Mouse (Mus musculus) myocyte (in vitro differentiated cells): ENCODE results near the gene Ogg1. TPM values are rescaled to one million over a fixed set of nuclear protein-coding genes. Genes with fewer than 3 reads are reported as not detected.

Source experiments
- H3K27me3 ChIP-seq: one replicate; pipeline ENCODE4 v1.6.1; 2011; ENCODE audit not compliant: control insufficient read depth, insufficient read depth, insufficient read length
- H3K36me3 ChIP-seq: one replicate; pipeline ENCODE4 v1.6.1; 2011; ENCODE audit not compliant: control insufficient read depth, insufficient read depth
- H3K4me2 ChIP-seq: one replicate; pipeline ENCODE4 v1.6.1; 2011; ENCODE audit warnings: low read depth, control low read depth
- H3K4me3 ChIP-seq: one replicate; pipeline ENCODE4 v1.5.1; 2011; ENCODE audit warnings: mild to moderate bottlenecking, control low read depth, moderate library complexity
- H3K79me2 ChIP-seq: one replicate; pipeline ENCODE4 v1.6.1; 2011; ENCODE audit not compliant: control insufficient read depth, insufficient read depth
- H3ac ChIP-seq: one replicate; pipeline ENCODE4 v1.6.1; 2011; ENCODE audit not compliant: control insufficient read depth, insufficient read length
- CEBPB ChIP-seq: IDR thresholded peaks from 2 replicates; pipeline ENCODE4 v1.6.1; 2011; ENCODE audit warnings: mild to moderate bottlenecking, moderate library complexity; ENCODE audit not compliant: poor library complexity, insufficient read depth, severe bottlenecking
- E2F4 ChIP-seq: IDR thresholded peaks from one replicate; pipeline ENCODE4 v1.6.1; 2011; ENCODE audit warnings: mild to moderate bottlenecking, control low read depth, moderate library complexity; ENCODE audit not compliant: insufficient read depth
- MAX ChIP-seq: IDR thresholded peaks from one replicate; pipeline ENCODE4 v1.6.1; 2011; ENCODE audit warnings: low read depth, mild to moderate bottlenecking, control low read depth
- MYOD1 ChIP-seq, 3 experiments: IDR thresholded peaks; one replicate each; pipeline ENCODE4 v1.6.1; 2011; ENCODE audit warnings: control low read depth in 2 of 3, low read depth in 2 of 3, mild to moderate bottlenecking in 2 of 3, moderate library complexity in 1 of 3; ENCODE audit not compliant: insufficient read length in 2 of 3, control insufficient read depth in 1 of 3
- MYOG ChIP-seq, 3 experiments: IDR thresholded peaks; one replicate each; pipeline ENCODE4 v1.6.1; 2011; ENCODE audit warnings: control low read depth in 2 of 3, low read depth in 2 of 3, mild to moderate bottlenecking in 2 of 3; ENCODE audit not compliant: insufficient read length in 2 of 3, control insufficient read depth in 1 of 3, insufficient read depth in 1 of 3
- POLR2A ChIP-seq: IDR thresholded peaks from one replicate; pipeline ENCODE4 v1.6.1; 2011; ENCODE audit warnings: low read depth, mild to moderate bottlenecking, control low read depth, moderate library complexity; ENCODE audit not compliant: insufficient read length
- POLR2AphosphoS2 ChIP-seq: IDR thresholded peaks from one replicate; pipeline ENCODE4 v1.6.1; 2011; ENCODE audit warnings: low read depth, control low read depth; ENCODE audit not compliant: insufficient read length
- REST ChIP-seq: IDR thresholded peaks from one replicate; pipeline ENCODE4 v1.6.1; 2011; ENCODE audit warnings: mild to moderate bottlenecking, control low read depth, moderate library complexity; ENCODE audit not compliant: insufficient read depth, insufficient read length
- SRF ChIP-seq: IDR thresholded peaks from one replicate; pipeline ENCODE4 v1.6.1; 2011; ENCODE audit warnings: low read depth; ENCODE audit not compliant: control insufficient read depth, insufficient read length
- TCF12 ChIP-seq: IDR thresholded peaks from one replicate; pipeline ENCODE4 v1.6.1; 2011; ENCODE audit warnings: mild to moderate bottlenecking, control low read depth; ENCODE audit not compliant: poor library complexity, insufficient read depth, severe bottlenecking
- TCF3 ChIP-seq: IDR thresholded peaks from one replicate; pipeline ENCODE4 v1.6.1; 2011; ENCODE audit warnings: low read depth, control low read depth; ENCODE audit not compliant: insufficient read length
- USF1 ChIP-seq: IDR thresholded peaks from one replicate; pipeline ENCODE4 v1.6.1; 2011; ENCODE audit warnings: low read depth, mild to moderate bottlenecking, control low read depth, moderate library complexity
- polyA plus RNA-seq: library from polyadenylated mRNA; unstranded; fragments of >200 nt; fragmentation: generic; extraction: Trizol; gene quantifications from one replicate; pipeline ENCODE4 v1.2.1, GENCODE M21; 2012; ENCODE audit warnings: missing spikeins

Ogg1 gene
- polyA plus RNA-seq, 1 experiment = 11.8 TPM

GRCm38 (mm10) chr6:113373491-113373890 lies 46.7 kb downstream of the Ogg1 start:
- no peak for TF ChIP-seq TCF3
- TF ChIP-seq USF1 = no peak
- TF ChIP-seq REST = no peak
- no peak for TF ChIP-seq E2F4
- TF ChIP-seq SRF = no peak
- no peak for TF ChIP-seq MYOD1 (IDR thresholded peaks at IDR 0.05; ENCODE audit: control insufficient read depth in 1 of 3, insufficient read length in 2 of 3, low read depth in 2 of 3)
- no peak for TF ChIP-seq POLR2AphosphoS2
- no peak for TF ChIP-seq MYOG (IDR thresholded peaks at IDR 0.05; ENCODE audit: control insufficient read depth in 1 of 3, insufficient read depth in 1 of 3, insufficient read length in 2 of 3, low read depth in 2 of 3)
- no peak for TF ChIP-seq MAX
- no peak overlapping the region for H3ac ChIP-seq
- no peak overlapping the region for H3K4me2 ChIP-seq
- H3K4me3 ChIP-seq = no peak overlapping the region
- H3K79me2 ChIP-seq = peaks cover 6% of the 10 kb centered on the region
- peaks cover 15% of the 10 kb centered on the region for H3K36me3 ChIP-seq
- no peaks in the 10 kb centered on the region for H3K27me3 ChIP-seq

- Histone ChIP-seq H3K4me2 (peak overlapping the region; percentile 87), H3K4me3 (peak overlapping the region; percentile 99), H3K27me3 (no peaks in the 10 kb centered on the region), H3K79me2 (peaks cover 36% of the 10 kb centered on the region), H3ac (peak overlapping the region; percentile 70), H3K36me3 (peaks cover 16% of the 10 kb centered on the region)
- peak; percentile 41 for TF ChIP-seq POLR2A
- TF ChIP-seq CEBPB = no peak
These were observed 50.4 kb downstream of the Ogg1 start for GRCm38 (mm10) chr6:113377172-113377495.

- Histone ChIP-seq H3K36me3 (peaks cover 19% of the 10 kb centered on the region), H3K27me3 (no peaks in the 10 kb centered on the region), H3ac (peak within 1 kb of the TSS; percentile 70), H3K79me2 (peaks cover 36% of the 10 kb centered on the region), H3K4me2 (peak within 1 kb of the TSS; percentile 87), H3K4me3 (peak within 1 kb of the TSS; percentile 99)
- TF ChIP-seq MYOG (IDR thresholded peaks at IDR 0.05; ENCODE audit: control insufficient read depth in 1 of 3, insufficient read depth in 1 of 3, insufficient read length in 2 of 3, low read depth in 2 of 3) = peak in 2 of 3 experiments; percentile 36 to 57
- TF ChIP-seq REST = no peak
- TF ChIP-seq MYOD1 (IDR thresholded peaks at IDR 0.05; ENCODE audit: control insufficient read depth in 1 of 3, insufficient read length in 2 of 3, low read depth in 2 of 3) = peak in 1 of 3 experiments; percentile 31
- TF ChIP-seq POLR2AphosphoS2 = peak; percentile 81
- peak; percentile 66 for TF ChIP-seq POLR2A
- peak; percentile 98 for TF ChIP-seq SRF
These were observed 51.0 kb downstream of the Ogg1 start, which contains the start of the genes Tada3 and Arpc4 for GRCm38 (mm10) chr6:113377496-113378385. Gene Tada3, minus strand, starts transcription at chr6:113377883. Gene Arpc4, plus strand, starts transcription at chr6:113378115.

- Histone ChIP-seq H3K36me3 (peaks cover 23% of the 10 kb centered on the region), H3K79me2 (peaks cover 36% of the 10 kb centered on the region), H3ac (peak overlapping the region; percentile 70), H3K4me3 (peak overlapping the region; percentile 99), H3K4me2 (peak overlapping the region; percentile 79), H3K27me3 (no peaks in the 10 kb centered on the region)
- TF ChIP-seq E2F4 (no peak), POLR2A (no peak), TCF12 (no peak), MYOD1 (IDR thresholded peaks at IDR 0.05; ENCODE audit: control insufficient read depth in 1 of 3, insufficient read length in 2 of 3, low read depth in 2 of 3) (no peak), REST (no peak), USF1 (no peak), POLR2AphosphoS2 (no peak), CEBPB (no peak), SRF (no peak), MAX (no peak), MYOG (IDR thresholded peaks at IDR 0.05; ENCODE audit: control insufficient read depth in 1 of 3, insufficient read depth in 1 of 3, insufficient read length in 2 of 3, low read depth in 2 of 3) (no peak), TCF3 (no peak)
These were observed 52.5 kb downstream of the Ogg1 start for GRCm38 (mm10) chr6:113379246-113379645.

GRCm38 (mm10) chr6:113380480-113380879 lies 53.7 kb downstream of the Ogg1 start:
- H3K4me2 ChIP-seq = no peak overlapping the region
- H3K27me3 ChIP-seq = no peaks in the 10 kb centered on the region
- H3K36me3 ChIP-seq = peaks cover 30% of the 10 kb centered on the region
- H3ac ChIP-seq = no peak overlapping the region
- H3K4me3 ChIP-seq = no peak overlapping the region
- peaks cover 36% of the 10 kb centered on the region for H3K79me2 ChIP-seq
- TF ChIP-seq MAX = no peak
- TF ChIP-seq POLR2AphosphoS2 = no peak
- no peak for TF ChIP-seq E2F4
- TF ChIP-seq USF1 = no peak
- TF ChIP-seq CEBPB = no peak
- TF ChIP-seq TCF3 = no peak
- TF ChIP-seq SRF = no peak
- no peak for TF ChIP-seq TCF12
- TF ChIP-seq REST = no peak
- no peak for TF ChIP-seq MYOG (IDR thresholded peaks at IDR 0.05; ENCODE audit: control insufficient read depth in 1 of 3, insufficient read depth in 1 of 3, insufficient read length in 2 of 3, low read depth in 2 of 3)
- TF ChIP-seq MYOD1 (IDR thresholded peaks at IDR 0.05; ENCODE audit: control insufficient read depth in 1 of 3, insufficient read length in 2 of 3, low read depth in 2 of 3) = no peak
- no peak for TF ChIP-seq POLR2A
